Mouse (Mus musculus): ENCODE measurements around the gene Tma7.

- TF ChIP-seq CTCF (IDR thresholded peaks at IDR 0.05; ENCODE audit: low read depth) (no peak), EP300 (IDR thresholded peaks at IDR 0.05; ENCODE audit: low read depth) (no peak)
Observed at GRCm38 (mm10) chr9:109092799-109093198, 10.4 kb upstream of the Tma7 start.

Data from liver, embryonic 14.5 days (tissue).